Mouse (Mus musculus) forebrain, embryonic 16.5 days (tissue): ENCODE results near the gene Fam216b. TPM values are rescaled to one million over a fixed set of nuclear protein-coding genes. Genes with fewer than 3 reads are reported as not detected.

Source experiments
- polyA plus RNA-seq: library from polyadenylated mRNA; unstranded; fragments of >200 nt; fragmentation: Nextera tagmentation; extraction: Ambion mirVana; gene quantifications from 2 replicates; pipeline ENCODE4 v1.2.1, GENCODE M21; 2015

The Fam216b gene
- polyA plus RNA-seq, 1 experiment from 2014 or later = 0.30 TPM

Other genes starting within 250 kb of the Fam216b start
- gene Dnajc15, start 213.9 kb downstream of the Fam216b start, polyA plus RNA-seq = 56.2 and 64.9 TPM in 2 replicates
- gene Epsti1, start 184.8 kb downstream of the Fam216b start, polyA plus RNA-seq = 0.30 and 0.33 TPM in 2 replicates
- 0.15 and 0.17 TPM in 2 replicates for gene Tnfsf11, start 219.0 kb upstream of the Fam216b start, polyA plus RNA-seq